Comparison of ENCODE assay signal across 20 mouse cellular contexts in genomic region chr14:106008951-106009350, GRCm38 (mm10).
"Had no signal": no experiment of that assay in that cellular context is flagged by ENCODE, and none has a peak within 500 bp of the region (broad histone marks: within the 10 kb centered on the region; RNA-seq: fewer than 3 reads in every experiment).

No protein-coding gene starts in this region.

- H3K4me1 ChIP-seq: intestine, embryonic 15.5 days; liver, embryonic 13.5 days; megakaryocyte, embryonic 14.5 days; midbrain, embryonic 10.5 days; midbrain, embryonic 13.5 days; neural tube, embryonic 13.5 days had no signal

- H3K27ac ChIP-seq: intestine, embryonic 15.5 days; layer of hippocampus, adult 2 months; liver, embryonic 13.5 days; midbrain, embryonic 10.5 days; midbrain, embryonic 13.5 days; neural tube, embryonic 13.5 days had no signal

- ATAC-seq: intestine, embryonic 15.5 days; midbrain, embryonic 13.5 days; midbrain, embryonic 16.5 days had no signal

- H3K9me3 ChIP-seq: intestine, embryonic 15.5 days; liver, embryonic 13.5 days; midbrain, embryonic 10.5 days; midbrain, embryonic 13.5 days; neural tube, embryonic 13.5 days had no signal

- H3K4me3 ChIP-seq: intestine, embryonic 15.5 days; layer of hippocampus, adult 2 months; liver, embryonic 13.5 days; megakaryocyte, embryonic 14.5 days; midbrain, embryonic 10.5 days; midbrain, embryonic 13.5 days; myocyte; neural tube, embryonic 13.5 days had no signal

- H3K4me2 ChIP-seq: intestine, embryonic 15.5 days; liver, embryonic 13.5 days; midbrain, embryonic 13.5 days; neural tube, embryonic 13.5 days had no signal

- H3K9ac ChIP-seq: intestine, embryonic 15.5 days; liver, embryonic 13.5 days; midbrain, embryonic 13.5 days; neural tube, embryonic 13.5 days had no signal

- H3K36me3 ChIP-seq: intestine, embryonic 15.5 days; liver, embryonic 13.5 days; midbrain, embryonic 10.5 days; midbrain, embryonic 13.5 days; neural tube, embryonic 13.5 days had no signal

- H3K27me3 ChIP-seq: intestine, embryonic 15.5 days; liver, embryonic 13.5 days; megakaryocyte, embryonic 14.5 days; midbrain, embryonic 13.5 days; neural tube, embryonic 13.5 days had no signal

- DNase-seq: kidney, adult 18-20 months; kidney, postnatal 25 days; layer of hippocampus, adult 9-11 months; liver, embryonic 13.5 days; lung, adult 2 months; lung, postnatal 10 days; lung, postnatal 36 days; retina, postnatal 1 day; right cerebral cortex, postnatal 25 days; spleen, adult 18-20 months; thymus, adult 18-20 months; thymus, postnatal 14 days had no signal
